Mouse (Mus musculus): ENCODE measurements around the gene Rpl29. TPM values are rescaled to one million over a fixed set of nuclear protein-coding genes. Genes with fewer than 3 reads are reported as not detected.
A peak's percentile ranks its signal among the peaks of the same experiment; 100 is the strongest.

The Rpl29 gene
- polyA plus RNA-seq, 1 experiment from 2014 or later, result 729 TPM

GRCm38 (mm10) chr9:106450661-106451060 is 21.4 kb downstream of the Rpl29 start:
- H3K4me1 ChIP-seq (replicated peaks), result peaks cover 82% of the 10 kb centered on the region

GRCm38 (mm10) chr9:106451298-106451697 is 22.0 kb downstream of the Rpl29 start:
- H3K27ac ChIP-seq (replicated peaks), result no peak overlapping the region
- 71% methylated on average over 11 of the region's 11 CpGs for WGBS
- H3K4me1 ChIP-seq (replicated peaks), result peaks cover 82% of the 10 kb centered on the region
- H3K4me3 ChIP-seq, result no peak overlapping the region
- H3K27me3 ChIP-seq, result no peaks in the 10 kb centered on the region
- no peak for ATAC-seq (ENCODE audit: low read depth)
- H3K9me3 ChIP-seq, result no peaks in the 10 kb centered on the region
- no peaks in the 10 kb centered on the region for H3K36me3 ChIP-seq
- H3K4me2 ChIP-seq, result no peak overlapping the region
- no peak overlapping the region for H3K9ac ChIP-seq

More at GRCm38 (mm10) chr9:106450661-106451060, 21.4 kb downstream of the Rpl29 start:
- no peak for ATAC-seq (ENCODE audit: low read depth)
- H3K4me2 ChIP-seq, result 0 out of 2 replicates have a peak overlapping the region, but pooled peaks have one; percentile 3
- WGBS, result 16% methylated on average over 9 of the region's 9 CpGs
- H3K9ac ChIP-seq, result 0 out of 2 replicates have a peak overlapping the region, but pooled peaks have one; percentile 13
- H3K4me3 ChIP-seq, result no peak overlapping the region
- no peaks in the 10 kb centered on the region for H3K27me3 ChIP-seq
- no peaks in the 10 kb centered on the region for H3K36me3 ChIP-seq
- peak overlapping the region; percentile 7; the same call in 1 of the 2 replicates for H3K27ac ChIP-seq (replicated peaks)
- no peaks in the 10 kb centered on the region for H3K9me3 ChIP-seq

GRCm38 (mm10) chr9:106451899-106452298 is 22.6 kb downstream of the Rpl29 start:
- Histone ChIP-seq H3K4me3 (no peak overlapping the region), H3K9ac (no peak overlapping the region), H3K27me3 (no peaks in the 10 kb centered on the region), H3K4me1 (replicated peaks) (peaks cover 83% of the 10 kb centered on the region), H3K27ac (replicated peaks) (no peak overlapping the region), H3K9me3 (no peaks in the 10 kb centered on the region), H3K36me3 (no peaks in the 10 kb centered on the region), H3K4me2 (0 out of 2 replicates have a peak overlapping the region, but pooled peaks have one; percentile 100)
- WGBS, result 70% methylated on average over 2 of the region's 2 CpGs
- ATAC-seq (ENCODE audit: low read depth), result no peak

- peak overlapping the region; percentile 100 for H3K4me2 ChIP-seq
- WGBS, result 16% methylated on average over 6 of the region's 6 CpGs
- H3K27ac ChIP-seq (replicated peaks), result peak overlapping the region; percentile 92
- H3K27me3 ChIP-seq, result no peaks in the 10 kb centered on the region
- no peak for ATAC-seq (ENCODE audit: low read depth)
- H3K36me3 ChIP-seq, result 0 out of 2 replicates have a peak, but pooled peaks cover 1% of the 10 kb centered on the region
- H3K9me3 ChIP-seq, result no peaks in the 10 kb centered on the region
- peaks cover 83% of the 10 kb centered on the region for H3K4me1 ChIP-seq (replicated peaks)
- peak overlapping the region; percentile 80 for H3K4me3 ChIP-seq
- peak overlapping the region; percentile 96 for H3K9ac ChIP-seq
Measured at GRCm38 (mm10) chr9:106452351-106452750, 23.1 kb downstream of the Rpl29 start.

GRCm38 (mm10) chr9:106452821-106453220 is 23.6 kb downstream of the Rpl29 start:
- H3K27me3 ChIP-seq, result no peaks in the 10 kb centered on the region
- peak overlapping the region; percentile 96 for H3K9ac ChIP-seq
- H3K4me2 ChIP-seq, result peak overlapping the region; percentile 100
- peaks cover 83% of the 10 kb centered on the region for H3K4me1 ChIP-seq (replicated peaks)
- H3K27ac ChIP-seq (replicated peaks), result peak overlapping the region; percentile 92
- no peaks in the 10 kb centered on the region for H3K9me3 ChIP-seq
- peak overlapping the region; percentile 80 for H3K4me3 ChIP-seq
- H3K36me3 ChIP-seq, result 0 out of 2 replicates have a peak, but pooled peaks cover 6% of the 10 kb centered on the region
- WGBS, result 0% methylated on average over 7 of the region's 7 CpGs
- peak; percentile 12; the same call in 1 of the 2 replicates for ATAC-seq (ENCODE audit: low read depth)

- peak; percentile 62 for ATAC-seq (ENCODE audit: low read depth)
- no peaks in the 10 kb centered on the region for H3K9me3 ChIP-seq
- WGBS, result 0% methylated on average over 38 of the region's 74 CpGs
- H3K4me3 ChIP-seq, result peak within 1 kb of the TSS; percentile 80
- peak within 1 kb of the TSS; percentile 92 for H3K27ac ChIP-seq (replicated peaks)
- peaks cover 83% of the 10 kb centered on the region for H3K4me1 ChIP-seq (replicated peaks)
- H3K4me2 ChIP-seq, result peak within 1 kb of the TSS; percentile 100
- H3K9ac ChIP-seq, result peak within 1 kb of the TSS; percentile 96
- H3K27me3 ChIP-seq, result no peaks in the 10 kb centered on the region
- H3K36me3 ChIP-seq, result 0 out of 2 replicates have a peak, but pooled peaks cover 8% of the 10 kb centered on the region
Measured at GRCm38 (mm10) chr9:106453271-106454070, 24.2 kb downstream of the Rpl29 start, which contains the start of gene Pcbp4. TSS of gene Pcbp4 (plus strand) at chr9:106453291.

- Histone ChIP-seq H3K4me1 (replicated peaks) (peaks cover 83% of the 10 kb centered on the region), H3K4me3 (peak overlapping the region; percentile 80), H3K27me3 (no peaks in the 10 kb centered on the region), H3K9me3 (no peaks in the 10 kb centered on the region), H3K36me3 (peaks cover 13% of the 10 kb centered on the region; the same call in 1 of the 2 replicates), H3K4me2 (peak overlapping the region; percentile 100), H3K9ac (peak overlapping the region; percentile 96), H3K27ac (replicated peaks) (peak overlapping the region; percentile 92)
- peak; percentile 10; the same call in 1 of the 2 replicates for ATAC-seq (ENCODE audit: low read depth)
- under 1% methylated on average over 14 of the region's 20 CpGs for WGBS
Measured at GRCm38 (mm10) chr9:106454071-106454761, 25.0 kb downstream of the Rpl29 start.

GRCm38 (mm10) chr9:106454888-106455681 is 25.8 kb downstream of the Rpl29 start:
- ATAC-seq (ENCODE audit: low read depth), result peak; percentile 16
- H3K27ac ChIP-seq (replicated peaks), result peak overlapping the region; percentile 92
- H3K4me1 ChIP-seq (replicated peaks), result peaks cover 88% of the 10 kb centered on the region
- no peaks in the 10 kb centered on the region for H3K27me3 ChIP-seq
- peak overlapping the region; percentile 100 for H3K4me2 ChIP-seq
- peak overlapping the region; percentile 96 for H3K9ac ChIP-seq
- no peaks in the 10 kb centered on the region for H3K9me3 ChIP-seq
- WGBS, result 1% methylated on average over 17 of the region's 17 CpGs
- H3K4me3 ChIP-seq, result peak overlapping the region; percentile 80
- peaks cover 21% of the 10 kb centered on the region for H3K36me3 ChIP-seq

GRCm38 (mm10) chr9:106456325-106457162 is 27.3 kb downstream of the Rpl29 start:
- peaks cover 34% of the 10 kb centered on the region for H3K36me3 ChIP-seq
- WGBS, result 24% methylated on average over 15 of the region's 15 CpGs
- peak overlapping the region; percentile 92 for H3K27ac ChIP-seq (replicated peaks)
- no peak for ATAC-seq (ENCODE audit: low read depth)
- peak overlapping the region; percentile 96 for H3K9ac ChIP-seq
- peaks cover 81% of the 10 kb centered on the region for H3K4me1 ChIP-seq (replicated peaks)
- H3K4me3 ChIP-seq, result peak overlapping the region; percentile 80
- peak overlapping the region; percentile 100 for H3K4me2 ChIP-seq
- no peaks in the 10 kb centered on the region for H3K27me3 ChIP-seq
- no peaks in the 10 kb centered on the region for H3K9me3 ChIP-seq

GRCm38 (mm10) chr9:106457163-106457559 is 27.9 kb downstream of the Rpl29 start:
- Histone ChIP-seq H3K4me1 (replicated peaks) (peaks cover 75% of the 10 kb centered on the region), H3K4me3 (peak overlapping the region; percentile 80), H3K27me3 (no peaks in the 10 kb centered on the region), H3K9ac (peak overlapping the region; percentile 96), H3K27ac (replicated peaks) (peak overlapping the region; percentile 92), H3K36me3 (peaks cover 40% of the 10 kb centered on the region), H3K9me3 (no peaks in the 10 kb centered on the region), H3K4me2 (peak overlapping the region; percentile 100)
- no peak for ATAC-seq (ENCODE audit: low read depth)
- 31% methylated on average over 9 of the region's 9 CpGs for WGBS

- Histone ChIP-seq H3K4me3 (peak overlapping the region; percentile 80), H3K27ac (replicated peaks) (peak overlapping the region; percentile 92), H3K9me3 (no peaks in the 10 kb centered on the region), H3K4me2 (peak overlapping the region; percentile 100), H3K9ac (peak overlapping the region; percentile 96), H3K36me3 (peaks cover 47% of the 10 kb centered on the region), H3K4me1 (replicated peaks) (peaks cover 67% of the 10 kb centered on the region), H3K27me3 (no peaks in the 10 kb centered on the region)
- no peak for ATAC-seq (ENCODE audit: low read depth)
- 40% methylated on average over 5 of the region's 5 CpGs for WGBS
Measured at GRCm38 (mm10) chr9:106457920-106458319, 28.7 kb downstream of the Rpl29 start.

Measured in neural tube, embryonic 13.5 days (tissue).